Mouse (Mus musculus) neural tube, embryonic 14.5 days (tissue): ENCODE data around the gene Plpp3. TPM values are rescaled to one million over a fixed set of nuclear protein-coding genes. Genes with fewer than 3 reads are reported as not detected.

Source experiments
- ATAC-seq: fragments of 200-750 bp; cut with Nextera tagmentation; 2 replicates; pipeline ENCODE4 v1.8.0; 2017; ENCODE audit warnings: low read depth, mild to moderate bottlenecking, moderate TSS enrichment, moderate library complexity
- H3K27ac ChIP-seq: fragments of 300-500 bp; sonication (generic); 2 replicates; pipeline ENCODE4 v1.5.1; 2014; ENCODE audit warnings: low read depth, mild to moderate bottlenecking, control low read depth, low read length, moderate library complexity, mixed read lengths
- H3K27me3 ChIP-seq: fragments of 300-500 bp; sonication (generic); 2 replicates; pipeline ENCODE4 v1.6.1; 2014; ENCODE audit warnings: low read length; ENCODE audit not compliant: control insufficient read depth, insufficient read depth
- H3K36me3 ChIP-seq: fragments of 300-500 bp; sonication (generic); 2 replicates; pipeline ENCODE4 v1.6.1; 2014; ENCODE audit warnings: low read length, mixed read lengths; ENCODE audit not compliant: control insufficient read depth, insufficient read depth
- H3K4me1 ChIP-seq: fragments of 300-500 bp; sonication (generic); 2 replicates; pipeline ENCODE4 v1.6.1; 2014; ENCODE audit warnings: low read length; ENCODE audit not compliant: control insufficient read depth, insufficient read depth
- H3K4me2 ChIP-seq: fragments of 300-500 bp; sonication (generic); 2 replicates; pipeline ENCODE4 v1.6.1; 2014; ENCODE audit warnings: mild to moderate bottlenecking, low read depth, low read length, control low read depth
- H3K4me3 ChIP-seq: fragments of 300-500 bp; sonication (generic); 2 replicates; pipeline ENCODE4 v1.5.1; 2014; ENCODE audit warnings: low read depth, low read length, control low read depth, mixed read lengths
- H3K9ac ChIP-seq: fragments of 300-500 bp; sonication (generic); replicated peaks from 2 replicates; pipeline ENCODE4 v1.6.1; 2014; ENCODE audit warnings: low read depth, mild to moderate bottlenecking, control low read depth, low read length, mixed read lengths
- H3K9me3 ChIP-seq: fragments of 300-500 bp; sonication (generic); 2 replicates; pipeline ENCODE4 v1.6.1; 2016; ENCODE audit warnings: low read length; ENCODE audit not compliant: control insufficient read depth
- WGBS: fragments of 180-500 bp; shearing (Covaris S2); extraction: QIAGEN DNeasy Blood & Tissue Kit; methylation state at CpG from one replicate; pipeline ENCODE4 v1.1.7; 2014; 5-methylcytosine and 5-hydroxymethylcytosine counted together
- polyA plus RNA-seq: library from polyadenylated mRNA; unstranded; fragments of >200 nt; fragmentation: Nextera tagmentation; extraction: Ambion mirVana; gene quantifications from 2 replicates; pipeline ENCODE4 v1.2.1, GENCODE M21; 2014

Gene Plpp3
- polyA plus RNA-seq, 1 experiment from 2014 or later = 58.5 TPM

DNA sequence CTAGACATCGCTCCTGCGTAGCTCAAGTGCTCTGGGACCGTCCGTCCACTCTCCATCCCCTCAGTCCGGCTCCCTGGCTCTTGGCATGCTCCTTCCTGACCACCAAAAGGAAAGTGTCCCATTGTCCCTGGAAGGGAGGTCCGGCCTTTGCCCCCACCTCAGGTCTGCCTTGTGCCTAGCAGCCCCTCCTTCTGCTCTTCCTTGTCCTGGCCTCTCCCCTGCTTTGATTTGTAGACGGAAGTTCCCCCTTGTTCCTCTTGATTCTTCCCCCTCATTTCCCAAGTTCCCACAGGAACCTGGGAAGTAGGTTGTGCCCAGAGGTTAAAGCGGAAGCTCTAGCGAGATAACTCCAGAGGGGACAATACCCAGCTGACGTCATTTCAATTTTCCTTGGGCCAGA, 61.1 kb downstream of the Plpp3 start:
- no peaks in the 10 kb centered on the region for H3K27me3 ChIP-seq
- H3K36me3 ChIP-seq = no peaks in the 10 kb centered on the region
- ATAC-seq = no peak
- H3K9ac ChIP-seq = no peak overlapping the region
- no peaks in the 10 kb centered on the region for H3K4me1 ChIP-seq
- H3K9me3 ChIP-seq = no peaks in the 10 kb centered on the region
- WGBS = 78% methylated on average over 10 of the region's 10 CpGs
- H3K4me3 ChIP-seq = no peak overlapping the region
- no peak overlapping the region for H3K4me2 ChIP-seq
- no peak overlapping the region for H3K27ac ChIP-seq

DNA sequence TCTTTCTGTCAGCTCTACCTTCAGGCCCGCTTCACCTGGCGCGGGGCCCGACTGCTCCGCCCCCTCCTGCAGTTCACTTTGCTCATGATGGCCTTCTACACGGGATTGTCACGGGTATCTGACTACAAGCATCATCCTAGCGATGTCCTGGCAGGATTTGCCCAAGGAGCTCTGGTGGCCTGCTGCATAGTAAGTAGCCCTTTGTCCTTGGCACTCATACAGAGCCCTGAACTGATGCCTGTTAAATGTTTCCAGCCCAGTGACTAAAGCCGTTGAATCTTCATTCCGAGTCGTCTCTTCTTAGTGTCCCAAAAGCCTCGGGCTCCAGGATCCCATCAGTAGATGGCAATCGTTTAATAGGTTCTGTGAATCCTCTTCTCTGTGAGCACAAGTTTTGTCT, 62.2 kb downstream of the Plpp3 start:
- no peaks in the 10 kb centered on the region for H3K36me3 ChIP-seq
- 79% methylated on average over 13 of the region's 13 CpGs for WGBS
- no peak for ATAC-seq
- no peaks in the 10 kb centered on the region for H3K27me3 ChIP-seq
- no peak overlapping the region for H3K9ac ChIP-seq
- no peak overlapping the region for H3K27ac ChIP-seq
- no peaks in the 10 kb centered on the region for H3K9me3 ChIP-seq
- no peaks in the 10 kb centered on the region for H3K4me1 ChIP-seq
- no peak overlapping the region for H3K4me2 ChIP-seq
- no peak overlapping the region for H3K4me3 ChIP-seq

GRCm38 (mm10) chr4:105220849-105221248, 63.7 kb downstream of the Plpp3 start:
- no peak overlapping the region for H3K9ac ChIP-seq
- no peak overlapping the region for H3K4me3 ChIP-seq
- no peak for ATAC-seq
- no peaks in the 10 kb centered on the region for H3K4me1 ChIP-seq
- WGBS = 95% methylated on average over 3 of the region's 3 CpGs
- no peak overlapping the region for H3K4me2 ChIP-seq
- H3K27ac ChIP-seq = no peak overlapping the region
- no peaks in the 10 kb centered on the region for H3K9me3 ChIP-seq
- no peaks in the 10 kb centered on the region for H3K27me3 ChIP-seq
- no peaks in the 10 kb centered on the region for H3K36me3 ChIP-seq

GRCm38 (mm10) chr4:105221256-105221840, 64.2 kb downstream of the Plpp3 start:
- Histone ChIP-seq H3K27ac (no peak overlapping the region), H3K9ac (no peak overlapping the region)
- 78% methylated on average over 11 of the region's 11 CpGs for WGBS

DNA sequence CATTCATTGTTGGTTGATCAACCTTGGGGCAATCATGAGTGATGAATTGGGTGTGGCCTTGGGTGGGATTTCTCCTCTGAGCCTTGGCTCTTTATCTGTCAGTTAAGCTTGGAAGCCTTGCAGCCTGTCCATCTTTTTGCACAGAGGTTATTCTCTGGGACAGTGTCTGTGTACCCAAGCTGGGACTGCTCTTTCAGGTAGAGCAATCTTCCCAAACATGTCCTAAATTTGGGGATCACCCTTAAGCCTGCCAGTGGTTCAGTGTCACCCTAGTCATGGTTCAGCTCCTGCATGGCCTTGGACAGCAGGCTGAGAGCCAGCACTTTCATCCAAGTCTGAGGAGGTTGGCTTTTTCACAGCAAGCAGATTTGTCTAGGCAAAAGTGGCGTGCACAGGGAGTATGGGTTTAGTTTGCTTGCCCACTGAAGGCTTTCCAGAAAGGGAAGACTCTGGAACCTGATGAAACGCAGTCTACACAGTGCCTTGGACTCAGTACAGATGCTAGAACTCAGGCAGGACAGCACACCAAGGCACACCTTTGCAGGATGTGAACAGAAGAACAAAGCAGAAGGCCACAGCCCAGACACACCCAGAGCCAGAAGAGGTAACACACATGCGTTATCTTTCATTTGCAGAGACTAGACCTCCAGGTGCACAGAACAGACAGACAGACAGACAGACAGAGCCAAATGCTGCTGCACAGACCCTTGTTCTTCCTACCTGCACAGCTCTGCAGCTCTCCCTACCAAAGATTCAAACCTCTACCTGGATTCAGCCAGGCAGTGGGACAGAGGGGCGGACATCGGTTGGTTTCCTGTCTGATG, 66.2 kb downstream of the Plpp3 start:
- H3K9ac ChIP-seq = no peak overlapping the region
- H3K27me3 ChIP-seq = no peaks in the 10 kb centered on the region
- H3K4me1 ChIP-seq = no peaks in the 10 kb centered on the region
- H3K9me3 ChIP-seq = no peaks in the 10 kb centered on the region
- no peak overlapping the region for H3K27ac ChIP-seq
- no peaks in the 10 kb centered on the region; the same call in 1 of the 2 replicates for H3K36me3 ChIP-seq
- no peak for ATAC-seq
- H3K4me3 ChIP-seq = no peak overlapping the region
- H3K4me2 ChIP-seq = no peak overlapping the region
- WGBS = 89% methylated on average over 5 of the region's 5 CpGs

More at GRCm38 (mm10) chr4:105221256-105221840, 64.2 kb downstream of the Plpp3 start:
- Histone ChIP-seq H3K4me2 (no peak overlapping the region), H3K27me3 (no peaks in the 10 kb centered on the region), H3K36me3 (no peaks in the 10 kb centered on the region), H3K4me1 (no peaks in the 10 kb centered on the region), H3K9me3 (no peaks in the 10 kb centered on the region), H3K4me3 (no peak overlapping the region)
- no peak for ATAC-seq

- Histone ChIP-seq H3K27me3 (no peaks in the 10 kb centered on the region), H3K9me3 (no peaks in the 10 kb centered on the region), H3K4me2 (no peak overlapping the region), H3K4me1 (no peaks in the 10 kb centered on the region), H3K36me3 (no peaks in the 10 kb centered on the region; the same call in 1 of the 2 replicates), H3K27ac (no peak overlapping the region; the same call in 1 of the 2 replicates), H3K9ac (no peak overlapping the region), H3K4me3 (no peak overlapping the region)
- ATAC-seq = no peak
- WGBS = 51% methylated on average over 4 of the region's 4 CpGs
These were observed 66.8 kb downstream of the Plpp3 start for GRCm38 (mm10) chr4:105223925-105224300.

- H3K9me3 ChIP-seq = no peaks in the 10 kb centered on the region
- no peaks in the 10 kb centered on the region; the same call in 1 of the 2 replicates for H3K36me3 ChIP-seq
- no peak overlapping the region for H3K4me3 ChIP-seq
- H3K27ac ChIP-seq = no peak overlapping the region
- no peaks in the 10 kb centered on the region for H3K27me3 ChIP-seq
- H3K4me1 ChIP-seq = no peaks in the 10 kb centered on the region
- no peak for ATAC-seq
- 78% methylated on average over 2 of the region's 2 CpGs for WGBS
- no peak overlapping the region for H3K4me2 ChIP-seq
- no peak overlapping the region for H3K9ac ChIP-seq
These were observed 68.4 kb downstream of the Plpp3 start for GRCm38 (mm10) chr4:105225512-105225911.

DNA sequence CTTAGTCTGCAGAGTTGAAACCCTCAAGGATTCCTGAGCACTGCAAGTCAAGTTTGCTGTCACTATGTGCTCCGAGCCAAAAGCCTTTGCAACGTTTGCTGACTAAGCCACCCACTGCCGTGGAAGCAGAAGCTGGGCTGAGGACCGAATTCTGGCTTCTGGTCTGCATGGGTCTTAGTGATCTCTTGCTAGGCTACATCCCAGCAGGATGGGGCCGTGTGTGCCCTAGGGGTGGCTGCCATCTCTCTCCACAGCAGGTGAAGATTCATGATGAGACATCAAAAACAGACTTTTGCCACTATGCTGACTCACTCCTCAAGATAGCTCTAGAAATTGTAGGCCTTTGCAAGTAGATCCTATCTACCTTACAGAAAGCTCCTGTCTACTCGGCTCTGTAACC, 69.2 kb downstream of the Plpp3 start:
- Histone ChIP-seq H3K36me3 (no peaks in the 10 kb centered on the region; the same call in 1 of the 2 replicates), H3K9ac (no peak overlapping the region), H3K4me2 (no peak overlapping the region), H3K27me3 (no peaks in the 10 kb centered on the region), H3K4me1 (no peaks in the 10 kb centered on the region), H3K9me3 (no peaks in the 10 kb centered on the region), H3K27ac (no peak overlapping the region), H3K4me3 (no peak overlapping the region)
- ATAC-seq = no peak
- 79% methylated on average over 6 of the region's 6 CpGs for WGBS

- Histone ChIP-seq H3K27me3 (no peaks in the 10 kb centered on the region), H3K36me3 (no peaks in the 10 kb centered on the region; the same call in 1 of the 2 replicates), H3K27ac (no peak overlapping the region), H3K9ac (no peak overlapping the region), H3K4me3 (no peak overlapping the region), H3K4me1 (no peaks in the 10 kb centered on the region), H3K4me2 (no peak overlapping the region), H3K9me3 (no peaks in the 10 kb centered on the region)
- ATAC-seq = no peak
- 89% methylated on average over 8 of the region's 8 CpGs for WGBS
These were observed 73.0 kb downstream of the Plpp3 start for GRCm38 (mm10) chr4:105230127-105230526.
